Mouse (Mus musculus): ENCODE data around the gene Tmem63b. TPM values are rescaled to one million over a fixed set of nuclear protein-coding genes. Genes with fewer than 3 reads are reported as not detected.

The Tmem63b gene
- polyA plus RNA-seq, 1 experiment from 2014 or later: 35.6 TPM

- H3K27me3 ChIP-seq (ENCODE audit: insufficient read depth, low read length): no peaks in the 10 kb centered on the region
- 71% methylated on average over 6 of the region's 6 CpGs for WGBS
- no peak overlapping the region for H3K4me3 ChIP-seq (ENCODE audit: low read length)
- H3K9ac ChIP-seq (replicated peaks; ENCODE audit: low read length): no peak overlapping the region
- no peak overlapping the region for H3K4me2 ChIP-seq (replicated peaks; ENCODE audit: low read depth, low read length)
- ATAC-seq (ENCODE audit: low FRiP score, low TSS enrichment): no peak
- no peak overlapping the region for H3K27ac ChIP-seq (ENCODE audit: low read length)
- no peaks in the 10 kb centered on the region for H3K9me3 ChIP-seq (ENCODE audit: low read length)
- H3K36me3 ChIP-seq (ENCODE audit: insufficient read depth, low read length): no peaks in the 10 kb centered on the region
- peaks cover 18% of the 10 kb centered on the region for H3K4me1 ChIP-seq (ENCODE audit: insufficient read depth, low read length)
These were observed 69.0 kb downstream of the Tmem63b start for GRCm38 (mm10) chr17:45617655-45618054.

- 74% methylated on average over 3 of the region's 3 CpGs for WGBS
- ATAC-seq (ENCODE audit: low FRiP score, low TSS enrichment): no peak
These were observed 70.0 kb downstream of the Tmem63b start for GRCm38 (mm10) chr17:45616679-45617078.

GRCm38 (mm10) chr17:45616046-45616650 lies 70.6 kb downstream of the Tmem63b start:
- WGBS: 38% methylated on average over 4 of the region's 4 CpGs
- Histone ChIP-seq H3K9ac (replicated peaks; ENCODE audit: low read length) (no peak overlapping the region), H3K4me3 (ENCODE audit: low read length) (no peak overlapping the region), H3K36me3 (ENCODE audit: insufficient read depth, low read length) (no peaks in the 10 kb centered on the region), H3K4me1 (ENCODE audit: insufficient read depth, low read length) (peaks cover 18% of the 10 kb centered on the region), H3K27ac (ENCODE audit: low read length) (no peak overlapping the region), H3K27me3 (ENCODE audit: insufficient read depth, low read length) (no peaks in the 10 kb centered on the region), H3K9me3 (ENCODE audit: low read length) (no peaks in the 10 kb centered on the region), H3K4me2 (replicated peaks; ENCODE audit: low read depth, low read length) (no peak overlapping the region)
- no peak for ATAC-seq (ENCODE audit: low FRiP score, low TSS enrichment)

More at GRCm38 (mm10) chr17:45616679-45617078, 70.0 kb downstream of the Tmem63b start:
- no peak overlapping the region for H3K9ac ChIP-seq (replicated peaks; ENCODE audit: low read length)
- no peak overlapping the region for H3K4me3 ChIP-seq (ENCODE audit: low read length)
- peaks cover 18% of the 10 kb centered on the region for H3K4me1 ChIP-seq (ENCODE audit: insufficient read depth, low read length)
- no peaks in the 10 kb centered on the region for H3K27me3 ChIP-seq (ENCODE audit: insufficient read depth, low read length)
- no peaks in the 10 kb centered on the region for H3K36me3 ChIP-seq (ENCODE audit: insufficient read depth, low read length)
- H3K4me2 ChIP-seq (replicated peaks; ENCODE audit: low read depth, low read length): no peak overlapping the region
- no peak overlapping the region for H3K27ac ChIP-seq (ENCODE audit: low read length)
- no peaks in the 10 kb centered on the region for H3K9me3 ChIP-seq (ENCODE audit: low read length)

GRCm38 (mm10) chr17:45612921-45613320 lies 73.8 kb downstream of the Tmem63b start:
- H3K27me3 ChIP-seq (ENCODE audit: insufficient read depth, low read length): no peaks in the 10 kb centered on the region
- no peak overlapping the region for H3K9ac ChIP-seq (replicated peaks; ENCODE audit: low read length)
- H3K9me3 ChIP-seq (ENCODE audit: low read length): no peaks in the 10 kb centered on the region
- no peak overlapping the region for H3K4me2 ChIP-seq (replicated peaks; ENCODE audit: low read depth, low read length)
- no peak overlapping the region for H3K4me3 ChIP-seq (ENCODE audit: low read length)
- 85% methylated on average over 7 of the region's 7 CpGs for WGBS
- H3K36me3 ChIP-seq (ENCODE audit: insufficient read depth, low read length): no peaks in the 10 kb centered on the region
- no peaks in the 10 kb centered on the region for H3K4me1 ChIP-seq (ENCODE audit: insufficient read depth, low read length)
- no peak for ATAC-seq (ENCODE audit: low FRiP score, low TSS enrichment)
- no peak overlapping the region for H3K27ac ChIP-seq (ENCODE audit: low read length)

- 75% methylated on average over 8 of the region's 8 CpGs for WGBS
- no peaks in the 10 kb centered on the region for H3K36me3 ChIP-seq (ENCODE audit: insufficient read depth, low read length)
- no peak overlapping the region for H3K27ac ChIP-seq (ENCODE audit: low read length)
- no peak overlapping the region for H3K9ac ChIP-seq (replicated peaks; ENCODE audit: low read length)
- no peak overlapping the region for H3K4me3 ChIP-seq (ENCODE audit: low read length)
- no peaks in the 10 kb centered on the region for H3K9me3 ChIP-seq (ENCODE audit: low read length)
- H3K27me3 ChIP-seq (ENCODE audit: insufficient read depth, low read length): no peaks in the 10 kb centered on the region
- H3K4me2 ChIP-seq (replicated peaks; ENCODE audit: low read depth, low read length): no peak overlapping the region
- no peaks in the 10 kb centered on the region for H3K4me1 ChIP-seq (ENCODE audit: insufficient read depth, low read length)
- no peak for ATAC-seq (ENCODE audit: low FRiP score, low TSS enrichment)
These were observed 74.7 kb downstream of the Tmem63b start for GRCm38 (mm10) chr17:45612008-45612407.

Other genes starting within 250 kb of the Tmem63b start
- gene Spats1, start 211.5 kb downstream of the Tmem63b start, polyA plus RNA-seq (2015; fragmentation: Nextera tagmentation; extraction: Ambion mirVana): 0.16 and 0.44 TPM in 2 replicates
- 26.3 and 29.8 TPM in 2 replicates for gene Aars2, start 180.1 kb downstream of the Tmem63b start, polyA plus RNA-seq (2015; fragmentation: Nextera tagmentation; extraction: Ambion mirVana)
- 0.63 and 0.81 TPM in 2 replicates for gene Tcte1, start 163.5 kb downstream of the Tmem63b start, polyA plus RNA-seq (2015; fragmentation: Nextera tagmentation; extraction: Ambion mirVana)
- gene Tmem151b, start 137.2 kb downstream of the Tmem63b start, polyA plus RNA-seq (2015; fragmentation: Nextera tagmentation; extraction: Ambion mirVana): 3.5 and 3.8 TPM in 2 replicates
- 5.9 and 6.4 TPM in 2 replicates for gene Nfkbie, start 131.2 kb downstream of the Tmem63b start, polyA plus RNA-seq (2015; fragmentation: Nextera tagmentation; extraction: Ambion mirVana)
- 159 and 170 TPM in 2 replicates for gene Slc35b2, start 123.0 kb downstream of the Tmem63b start, polyA plus RNA-seq (2015; fragmentation: Nextera tagmentation; extraction: Ambion mirVana)
- gene Hsp90ab1, start 113.6 kb downstream of the Tmem63b start, polyA plus RNA-seq (2015; fragmentation: Nextera tagmentation; extraction: Ambion mirVana): 1,922 and 2,030 TPM in 2 replicates
- gene Slc29a1, start 87.3 kb downstream of the Tmem63b start, polyA plus RNA-seq (2015; fragmentation: Nextera tagmentation; extraction: Ambion mirVana): 107 and 116 TPM in 2 replicates
- 6.2 and 7.4 TPM in 2 replicates for gene Mymx, start 84.8 kb downstream of the Tmem63b start, polyA plus RNA-seq (2015; fragmentation: Nextera tagmentation; extraction: Ambion mirVana)
- 0.60 and 0.72 TPM in 2 replicates for gene Capn11, start 27.6 kb downstream of the Tmem63b start, polyA plus RNA-seq (2015; fragmentation: Nextera tagmentation; extraction: Ambion mirVana)
- 140 and 162 TPM in 2 replicates for gene Mrpl14, start 583 bp downstream of the Tmem63b start, polyA plus RNA-seq (2015; fragmentation: Nextera tagmentation; extraction: Ambion mirVana)
- not detected in 2 replicates for gene 1600014C23Rik, start 46.9 kb upstream of the Tmem63b start, polyA plus RNA-seq (2015; fragmentation: Nextera tagmentation; extraction: Ambion mirVana)

Measured in kidney, embryonic 16.5 days (tissue).